Mouse (Mus musculus): ENCODE results near the gene Gkn2. TPM values are rescaled to one million over a fixed set of nuclear protein-coding genes. Genes with fewer than 3 reads are reported as not detected.

Gkn2 gene
- not detected in 2 replicates for polyA plus RNA-seq (2015; fragmentation: Nextera tagmentation; extraction: Ambion mirVana)

GRCm38 (mm10) chr6:87373057-87373456 lies at the start of gene Gkn2:
Gene Gkn2 (plus strand): TSS chr6:87373357.
- Histone ChIP-seq H3K9me3 (no peaks in the 10 kb centered on the region), H3K4me2 (no peak within 1 kb of the TSS), H3K9ac (no peak within 1 kb of the TSS), H3K4me3 (no peak within 1 kb of the TSS), H3K36me3 (no peaks in the 10 kb centered on the region), H3K4me1 (no peaks in the 10 kb centered on the region), H3K27ac (replicated peaks) (no peak within 1 kb of the TSS), H3K27me3 (replicated peaks) (peaks cover 84% of the 10 kb centered on the region)
- no peak for ATAC-seq (ENCODE audit: extremely low read depth, insufficient number of reproducible peaks, low FRiP score, low TSS enrichment)
- 79% methylated on average over 9 of the region's 9 CpGs for WGBS

GRCm38 (mm10) chr6:87323381-87323780 lies 49.8 kb upstream of the Gkn2 start:
- no peak overlapping the region for H3K4me2 ChIP-seq
- H3K9me3 ChIP-seq, result no peaks in the 10 kb centered on the region
- no peaks in the 10 kb centered on the region for H3K36me3 ChIP-seq
- ATAC-seq (ENCODE audit: extremely low read depth, insufficient number of reproducible peaks, low FRiP score, low TSS enrichment), result no peak
- no peaks in the 10 kb centered on the region for H3K27me3 ChIP-seq (replicated peaks)
- H3K4me3 ChIP-seq, result no peak overlapping the region
- peaks cover 8% of the 10 kb centered on the region for H3K4me1 ChIP-seq
- WGBS, result 76% methylated on average over 2 of the region's 2 CpGs
- H3K27ac ChIP-seq (replicated peaks), result no peak overlapping the region
- H3K9ac ChIP-seq, result no peak overlapping the region

- Histone ChIP-seq H3K9me3 (no peaks in the 10 kb centered on the region), H3K36me3 (no peaks in the 10 kb centered on the region), H3K4me2 (no peak overlapping the region), H3K9ac (no peak overlapping the region), H3K27me3 (replicated peaks) (0 out of 2 replicates have a peak, but pooled peaks cover 3% of the 10 kb centered on the region), H3K4me1 (peaks cover 41% of the 10 kb centered on the region), H3K27ac (replicated peaks) (no peak overlapping the region), H3K4me3 (no peak overlapping the region)
- 74% methylated on average over 2 of the region's 2 CpGs for WGBS
- no peak for ATAC-seq (ENCODE audit: extremely low read depth, insufficient number of reproducible peaks, low FRiP score, low TSS enrichment)
Observed at GRCm38 (mm10) chr6:87326932-87327331, 46.2 kb upstream of the Gkn2 start.

GRCm38 (mm10) chr6:87328265-87329173 lies 44.6 kb upstream of the Gkn2 start:
- Histone ChIP-seq H3K27ac (replicated peaks) (peak overlapping the region; percentile 51), H3K4me2 (peak overlapping the region; percentile 27), H3K36me3 (no peaks in the 10 kb centered on the region), H3K4me3 (no peak overlapping the region), H3K27me3 (replicated peaks) (peaks cover 11% of the 10 kb centered on the region; the same call in 1 of the 2 replicates), H3K9me3 (no peaks in the 10 kb centered on the region), H3K4me1 (peaks cover 45% of the 10 kb centered on the region), H3K9ac (no peak overlapping the region)
- ATAC-seq (ENCODE audit: extremely low read depth, insufficient number of reproducible peaks, low FRiP score, low TSS enrichment), result no peak
- 54% methylated on average over 22 of the region's 22 CpGs for WGBS

- Histone ChIP-seq H3K9ac (no peak overlapping the region), H3K4me3 (peak overlapping the region; percentile 76; the same call in 1 of the 2 replicates), H3K27me3 (replicated peaks) (peaks cover 36% of the 10 kb centered on the region), H3K4me2 (peak overlapping the region; percentile 91), H3K9me3 (no peaks in the 10 kb centered on the region), H3K36me3 (no peaks in the 10 kb centered on the region), H3K27ac (replicated peaks) (no peak overlapping the region), H3K4me1 (peaks cover 57% of the 10 kb centered on the region)
- 72% methylated on average over 2 of the region's 2 CpGs for WGBS
- ATAC-seq (ENCODE audit: extremely low read depth, insufficient number of reproducible peaks, low FRiP score, low TSS enrichment), result no peak
Observed at GRCm38 (mm10) chr6:87332380-87332779, 40.8 kb upstream of the Gkn2 start.

GRCm38 (mm10) chr6:87334361-87335090 lies 38.6 kb upstream of the Gkn2 start:
- Histone ChIP-seq H3K27me3 (replicated peaks) (peaks cover 47% of the 10 kb centered on the region), H3K9ac (peak overlapping the region; percentile 91), H3K36me3 (no peaks in the 10 kb centered on the region), H3K4me3 (peak overlapping the region; percentile 76), H3K4me2 (peak overlapping the region; percentile 91), H3K9me3 (no peaks in the 10 kb centered on the region), H3K4me1 (peaks cover 38% of the 10 kb centered on the region), H3K27ac (replicated peaks) (peak overlapping the region; percentile 87)
- WGBS, result 22% methylated on average over 11 of the region's 11 CpGs
- no peak for ATAC-seq (ENCODE audit: extremely low read depth, insufficient number of reproducible peaks, low FRiP score, low TSS enrichment)

- no peaks in the 10 kb centered on the region for H3K9me3 ChIP-seq
- under 1% methylated on average over 54 of the region's 54 CpGs for WGBS
- ATAC-seq (ENCODE audit: extremely low read depth, insufficient number of reproducible peaks, low FRiP score, low TSS enrichment), result peak; percentile 25; the same call in 1 of the 2 replicates
Observed at GRCm38 (mm10) chr6:87335091-87335934, 37.8 kb upstream of the Gkn2 start, which contains the start of gene Antxr1. Gene Antxr1 (minus strand): TSS chr6:87335821.

GRCm38 (mm10) chr6:87335935-87336295 lies 37.2 kb upstream of the Gkn2 start:
- H3K36me3 ChIP-seq, result no peaks in the 10 kb centered on the region
- H3K4me3 ChIP-seq, result peak overlapping the region; percentile 76; the same call in 1 of the 2 replicates
- H3K4me1 ChIP-seq, result peaks cover 24% of the 10 kb centered on the region
- H3K4me2 ChIP-seq, result peak overlapping the region; percentile 91; the same call in 1 of the 2 replicates
- ATAC-seq (ENCODE audit: extremely low read depth, insufficient number of reproducible peaks, low FRiP score, low TSS enrichment), result no peak
- no peak overlapping the region for H3K27ac ChIP-seq (replicated peaks)
- H3K9me3 ChIP-seq, result no peaks in the 10 kb centered on the region
- peaks cover 44% of the 10 kb centered on the region for H3K27me3 ChIP-seq (replicated peaks)
- no peak overlapping the region; the same call in 1 of the 2 replicates for H3K9ac ChIP-seq
- WGBS, result 28% methylated on average over 6 of the region's 6 CpGs

More at GRCm38 (mm10) chr6:87335091-87335934, 37.8 kb upstream of the Gkn2 start, which contains the start of gene Antxr1:
- H3K36me3 ChIP-seq, result no peaks in the 10 kb centered on the region
- peaks cover 30% of the 10 kb centered on the region for H3K4me1 ChIP-seq
- peak within 1 kb of the TSS; percentile 91 for H3K9ac ChIP-seq
- H3K27ac ChIP-seq (replicated peaks), result peak within 1 kb of the TSS; percentile 87
- H3K27me3 ChIP-seq (replicated peaks), result peaks cover 47% of the 10 kb centered on the region
- peak within 1 kb of the TSS; percentile 76 for H3K4me3 ChIP-seq
- H3K4me2 ChIP-seq, result peak within 1 kb of the TSS; percentile 91

GRCm38 (mm10) chr6:87350829-87351228 lies 22.3 kb upstream of the Gkn2 start, which contains the start of gene Gkn1:
Gene Gkn1 (minus strand): TSS chr6:87350942.
- Histone ChIP-seq H3K27me3 (replicated peaks) (peaks cover 29% of the 10 kb centered on the region), H3K4me1 (no peaks in the 10 kb centered on the region), H3K9me3 (no peaks in the 10 kb centered on the region), H3K27ac (replicated peaks) (no peak within 1 kb of the TSS), H3K4me3 (no peak within 1 kb of the TSS), H3K4me2 (no peak within 1 kb of the TSS), H3K9ac (no peak within 1 kb of the TSS), H3K36me3 (no peaks in the 10 kb centered on the region)
- no peak for ATAC-seq (ENCODE audit: extremely low read depth, insufficient number of reproducible peaks, low FRiP score, low TSS enrichment)
- WGBS, result 76% methylated on average over 8 of the region's 8 CpGs

GRCm38 (mm10) chr6:87354441-87354840 lies 18.7 kb upstream of the Gkn2 start:
- 68% methylated on average over 5 of the region's 5 CpGs for WGBS
- Histone ChIP-seq H3K4me1 (no peaks in the 10 kb centered on the region), H3K27ac (replicated peaks) (no peak overlapping the region), H3K4me3 (no peak overlapping the region), H3K36me3 (no peaks in the 10 kb centered on the region), H3K9ac (no peak overlapping the region), H3K27me3 (replicated peaks) (peaks cover 21% of the 10 kb centered on the region), H3K4me2 (no peak overlapping the region), H3K9me3 (no peaks in the 10 kb centered on the region)
- ATAC-seq (ENCODE audit: extremely low read depth, insufficient number of reproducible peaks, low FRiP score, low TSS enrichment), result no peak

Data from heart, embryonic 13.5 days (tissue).